Mouse (Mus musculus) CH12.LX (cell line): ENCODE measurements at regions not wholly inside any gene's neighbourhood (a gene's known extent, or its start where the extent isn't known, plus 50 kb on each side); places are given as distances from the start of the nearest gene placed in this dataset.

Experiments
- CHD1 ChIP-seq: IDR thresholded peaks from 2 replicates; pipeline ENCODE4 v1.6.1; 2012; ENCODE audit warnings: low read depth, low read length, improper control_type of control experiment, inconsistent platforms
- CTCF ChIP-seq, 2 experiments: IDR thresholded peaks in 1 of 2; conservative IDR thresholded peaks in 1 of 2; 2 replicates each; pipeline ENCODE4 v1.5.1; 2011 to 2012; ENCODE audit warnings: low read depth in 2 of 2, low read length in 2 of 2, improper control_type of control experiment in 1 of 2, inconsistent platforms in 1 of 2, mild to moderate bottlenecking in 1 of 2, moderate library complexity in 1 of 2
- EP300 ChIP-seq: IDR thresholded peaks from 2 replicates; pipeline ENCODE4 v1.6.1; 2011; ENCODE audit warnings: low read length, improper control_type of control experiment
- IRF4 ChIP-seq: IDR thresholded peaks from 2 replicates; pipeline ENCODE4 v1.6.1; 2014; ENCODE audit warnings: low read depth, mild to moderate bottlenecking, inconsistent platforms, low read length, improper control_type of control experiment
- JUN ChIP-seq: IDR thresholded peaks from 2 replicates; pipeline ENCODE4 v1.6.1; 2011; ENCODE audit warnings: low read depth, mild to moderate bottlenecking, low read length, improper control_type of control experiment, moderate library complexity; ENCODE audit not compliant: insufficient read depth
- MAFK ChIP-seq: IDR thresholded peaks from 2 replicates; pipeline ENCODE4 v1.6.1; 2011; ENCODE audit warnings: low read length, improper control_type of control experiment; ENCODE audit not compliant: insufficient replicate concordance
- MAX ChIP-seq: IDR thresholded peaks from 2 replicates; pipeline ENCODE4 v1.6.1; 2011; ENCODE audit warnings: low read length, improper control_type of control experiment
- MAZ ChIP-seq: IDR thresholded peaks from 2 replicates; pipeline ENCODE4 v1.6.1; 2012; ENCODE audit warnings: low read depth, mild to moderate bottlenecking, inconsistent platforms, low read length, improper control_type of control experiment, moderate library complexity
- MEF2A ChIP-seq: IDR thresholded peaks from 2 replicates; pipeline ENCODE4 v1.6.1; 2014; ENCODE audit warnings: low read depth, mild to moderate bottlenecking, inconsistent platforms, low read length, improper control_type of control experiment, borderline replicate concordance
- MYC ChIP-seq: IDR thresholded peaks from 2 replicates; pipeline ENCODE4 v1.6.1; 2011; ENCODE audit warnings: low read depth, mild to moderate bottlenecking, improper control_type of control experiment, low read length
- POLR2A ChIP-seq: IDR thresholded peaks from 2 replicates; pipeline ENCODE4 v1.6.1; 2011; ENCODE audit warnings: low read depth, mild to moderate bottlenecking, improper control_type of control experiment, low read length
- SIN3A ChIP-seq: IDR thresholded peaks from 2 replicates; pipeline ENCODE4 v1.6.1; 2012; ENCODE audit warnings: low read length, improper control_type of control experiment, inconsistent platforms
- TBP ChIP-seq: conservative IDR thresholded peaks from 2 replicates; pipeline ENCODE4 v1.6.1; 2011; ENCODE audit warnings: low read depth, low read length, improper control_type of control experiment
- ZNF384 ChIP-seq: IDR thresholded peaks from 2 replicates; pipeline ENCODE4 v1.6.1; 2012; ENCODE audit warnings: low read depth, low read length, improper control_type of control experiment, inconsistent platforms

DNA sequence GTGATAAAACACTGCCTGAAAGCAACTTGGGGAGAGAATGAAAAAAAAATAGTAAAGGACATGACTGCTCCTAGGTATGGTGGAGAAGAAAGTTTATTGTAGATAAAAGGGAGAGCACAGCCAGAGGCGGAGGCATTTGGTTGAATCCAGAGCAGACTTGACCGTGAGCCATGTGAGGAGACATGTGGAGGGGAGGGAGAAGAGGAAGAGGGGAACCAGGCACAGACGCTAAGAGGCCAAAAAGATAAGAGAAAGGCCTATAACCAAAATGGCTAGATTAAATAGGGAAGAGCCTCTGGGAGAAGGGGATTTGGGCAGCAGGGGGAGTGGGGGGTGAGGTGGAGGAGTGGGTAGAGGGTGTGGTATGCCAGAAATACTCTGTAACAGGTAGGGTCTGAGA is 78.9 kb upstream of the Diaph3 start:
- TF ChIP-seq CTCF (conservative IDR thresholded peaks at IDR 0.05 in 1 of 2, IDR thresholded peaks at IDR 0.05 in 1 of 2; ENCODE audit: low read depth in 2 of 2, low read length in 2 of 2) (no peak), MYC (no peak), POLR2A (no peak), TBP (no peak), CHD1 (no peak), IRF4 (no peak), JUN (no peak), MAZ (no peak), EP300 (no peak), SIN3A (no peak), MEF2A (no peak), ZNF384 (no peak), MAFK (no peak), MAX (no peak)
